Mouse (Mus musculus): ENCODE results near the gene Pax7.

Pax7 gene

DNA sequence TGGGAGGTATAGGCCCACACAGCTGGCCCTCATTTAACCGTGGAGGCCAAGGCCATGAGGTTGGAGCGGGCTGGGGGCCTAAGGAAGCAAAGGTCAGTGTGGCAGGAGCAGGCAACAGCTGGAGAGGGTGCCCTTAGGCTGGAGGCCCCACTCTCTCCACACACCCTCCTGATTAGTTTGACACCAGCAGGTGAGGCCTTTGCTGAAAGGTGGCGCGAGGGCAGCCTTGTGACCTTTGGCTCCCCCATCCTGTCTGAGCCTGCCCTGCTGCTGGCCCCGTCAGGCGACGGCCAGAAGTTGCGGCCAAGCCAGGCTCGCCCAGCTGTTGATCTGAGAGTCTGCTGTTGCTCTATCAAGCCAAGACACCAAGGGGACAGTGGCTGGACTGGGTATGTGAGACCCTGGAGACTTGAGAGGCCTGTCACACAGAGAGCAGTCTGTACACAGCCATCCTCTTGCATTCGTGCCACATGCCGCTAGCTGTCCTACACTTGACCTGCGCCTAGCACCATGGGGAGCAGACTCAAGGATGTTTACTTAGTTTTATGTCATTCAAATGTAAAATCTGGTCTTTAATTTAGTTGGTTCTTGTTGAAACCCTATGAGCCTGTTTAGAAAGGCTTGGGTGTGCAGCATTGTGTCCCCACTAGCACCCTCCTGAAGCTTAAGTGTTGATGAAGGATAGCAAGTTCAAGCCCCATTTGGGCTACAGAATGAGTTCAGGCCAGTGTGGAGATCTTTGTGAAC, 86.0 kb downstream of the Pax7 start:
- DNase-seq (ENCODE audit: low spot score), result no peak

DNA sequence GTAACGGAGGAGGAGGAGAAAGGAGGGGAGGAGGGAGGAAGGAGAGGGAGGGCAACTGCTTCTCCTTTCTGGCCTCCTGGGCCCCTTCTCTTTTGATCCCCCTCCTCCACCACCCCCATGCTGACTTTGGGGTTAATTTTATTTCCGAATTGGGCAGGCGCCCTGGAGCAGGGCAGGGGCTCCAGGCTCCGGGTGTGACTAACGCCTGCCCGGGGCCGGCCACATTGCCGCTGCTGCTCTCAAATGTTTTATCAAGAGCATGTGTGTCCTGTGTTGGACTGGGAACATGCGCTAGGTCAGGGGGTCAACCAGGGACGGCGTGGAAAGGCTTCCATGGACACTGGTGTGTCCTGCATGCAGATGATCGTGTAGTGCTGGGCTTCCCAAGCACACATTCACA, 87.2 kb downstream of the Pax7 start:
- no peak for DNase-seq (ENCODE audit: low spot score)

DNA sequence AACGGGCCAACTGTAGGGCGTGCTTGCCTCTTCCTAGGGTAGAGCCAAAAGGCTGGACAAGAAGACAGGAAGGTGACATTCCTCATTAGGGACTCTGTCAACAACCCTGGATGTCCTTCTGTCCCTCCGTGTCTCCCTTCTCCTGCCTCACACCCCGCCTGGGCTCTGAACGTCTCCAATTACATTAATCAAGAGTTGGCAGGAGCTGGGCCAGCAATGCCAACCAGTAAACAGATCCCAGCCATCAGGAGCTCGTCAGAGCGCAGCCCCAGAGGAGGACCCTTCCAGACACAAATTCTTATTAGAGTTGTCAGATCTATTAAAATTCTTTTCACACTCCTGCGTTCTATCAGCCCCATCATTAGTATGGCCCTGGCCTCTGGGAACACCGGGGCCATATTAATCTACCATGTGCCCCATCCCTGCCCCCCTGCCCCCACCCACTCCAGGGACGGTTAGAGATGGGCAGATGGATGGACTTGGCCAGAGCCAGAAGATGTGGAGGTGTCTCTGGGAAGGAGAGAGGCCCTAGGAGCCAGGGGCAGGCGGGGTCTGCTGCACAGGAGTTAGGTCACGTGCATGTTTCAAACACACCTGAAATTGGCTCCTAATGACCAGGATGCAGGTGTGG, 88.4 kb downstream of the Pax7 start:
- DNase-seq (ENCODE audit: low spot score), result no peak

DNA sequence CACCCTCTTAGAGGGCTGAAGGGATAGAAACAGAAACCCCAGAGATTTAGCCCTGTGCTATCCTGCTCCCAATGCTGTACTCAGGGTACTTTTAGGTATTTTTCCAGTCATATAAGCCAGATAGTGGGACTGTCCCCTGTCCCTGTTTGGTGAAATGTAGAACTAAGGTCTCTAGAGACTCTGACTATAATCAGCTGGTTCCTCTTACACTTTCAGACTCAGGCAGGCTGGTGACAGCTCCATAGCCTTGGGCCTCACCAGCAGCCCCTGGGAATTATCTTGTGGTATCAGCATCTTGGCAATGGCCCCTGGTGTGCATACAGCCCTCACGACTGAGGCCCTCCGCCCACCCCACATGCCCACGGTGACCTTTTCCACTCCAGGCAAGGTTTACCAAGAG, 89.7 kb downstream of the Pax7 start:
- DNase-seq (ENCODE audit: low spot score), result no peak

DNA sequence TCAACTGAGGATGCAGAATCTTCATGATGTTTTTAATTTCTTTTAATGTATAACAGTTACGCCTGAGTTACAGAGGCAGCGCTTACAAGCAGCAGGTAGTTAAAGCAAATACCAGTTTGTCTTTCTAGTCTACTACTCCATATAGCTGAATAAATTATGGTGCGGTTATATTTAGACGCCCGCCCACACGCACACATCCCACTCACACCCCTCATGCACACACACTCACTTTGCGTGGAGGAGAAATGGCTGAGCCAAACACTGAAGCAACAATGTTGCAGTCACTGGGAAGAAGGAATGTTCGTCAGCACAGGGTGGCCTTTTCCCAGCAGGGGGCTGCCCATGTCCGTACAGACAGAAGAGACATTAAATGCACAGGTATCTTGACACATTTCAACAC, 96.3 kb downstream of the Pax7 start:
- no peak for DNase-seq (ENCODE audit: low spot score)

DNA sequence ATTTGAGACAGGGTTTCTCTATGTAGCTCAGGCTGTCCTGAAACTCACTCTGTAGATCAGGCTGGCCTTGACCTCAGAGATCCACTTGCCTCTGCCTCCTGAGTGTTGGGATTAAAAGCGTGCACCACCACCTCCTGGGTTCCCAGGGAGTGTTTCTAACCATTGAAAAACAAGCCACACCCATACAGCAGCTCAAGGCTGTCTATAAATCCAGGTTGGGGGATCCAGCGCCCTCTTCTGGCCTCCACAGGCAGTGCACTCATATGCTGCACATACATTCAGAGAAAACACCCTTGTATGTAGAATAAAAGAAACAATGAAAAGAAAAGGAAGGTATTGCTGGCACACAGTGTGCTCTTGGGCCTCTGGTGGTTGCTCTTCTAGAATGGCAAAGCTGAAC, 106.2 kb downstream of the Pax7 start:
- DNase-seq (ENCODE audit: low spot score), result no peak

DNA sequence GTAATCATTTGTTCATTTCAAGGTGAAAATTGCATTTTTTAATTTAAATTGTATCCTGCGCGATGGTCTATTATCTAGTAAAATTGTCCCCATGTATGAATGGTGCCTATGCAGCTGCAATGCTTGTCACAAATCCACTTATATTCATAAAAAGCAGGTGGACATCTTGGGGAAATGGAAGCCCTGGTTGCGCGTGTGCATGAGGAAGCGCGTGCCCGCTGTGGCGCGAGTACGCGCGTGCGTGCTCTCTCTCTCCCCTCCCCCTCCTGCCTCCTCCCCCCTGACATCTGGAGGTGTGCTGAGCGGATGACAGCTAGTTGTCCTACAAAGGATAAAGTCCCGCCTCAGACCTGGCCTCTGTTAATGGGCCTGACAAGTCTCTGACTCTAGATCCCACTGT, 107.9 kb downstream of the Pax7 start:
- DNase-seq (ENCODE audit: low spot score), result no peak

DNA sequence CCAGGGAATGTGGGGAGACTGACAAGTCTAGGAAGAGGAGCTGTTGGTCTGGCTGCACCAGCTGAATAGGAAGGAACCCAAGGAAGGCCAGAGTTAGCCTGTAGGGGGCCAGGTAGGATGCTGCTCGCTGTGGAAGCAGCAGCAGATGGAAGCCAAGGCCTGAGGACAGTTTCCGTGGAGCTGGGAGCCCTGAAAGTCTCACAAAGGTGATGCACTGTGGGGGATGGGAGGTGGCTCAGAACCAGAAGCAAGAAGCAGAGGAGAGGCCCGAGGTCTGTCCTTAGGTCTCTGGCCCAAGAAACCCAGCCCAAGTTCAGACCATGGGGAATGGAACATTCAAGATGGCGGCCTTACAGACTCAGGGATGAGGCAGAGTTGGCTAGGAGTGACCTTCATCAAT, 109.0 kb downstream of the Pax7 start:
- no peak for DNase-seq (ENCODE audit: low spot score)

DNA sequence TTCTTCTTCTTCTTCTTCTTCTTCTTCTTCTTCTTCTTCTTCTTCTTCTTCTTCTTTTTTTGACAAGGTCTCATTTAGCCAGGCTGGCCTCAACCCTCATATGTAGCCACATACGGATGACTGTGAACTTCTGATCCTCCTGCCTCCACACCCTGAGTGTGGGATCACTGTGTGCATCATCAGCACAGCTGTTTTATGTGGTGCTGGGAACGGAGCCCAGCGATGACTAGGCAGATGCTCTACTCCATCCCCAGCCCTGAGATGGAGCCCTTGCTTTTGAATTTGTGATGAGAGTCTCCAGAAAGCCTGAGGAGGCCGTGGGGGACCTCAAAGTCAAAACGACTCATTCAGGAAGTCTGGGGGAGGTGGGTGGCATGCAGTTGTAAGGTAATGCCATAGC, 114.3 kb downstream of the Pax7 start:
- no peak for DNase-seq (ENCODE audit: low spot score)

DNA sequence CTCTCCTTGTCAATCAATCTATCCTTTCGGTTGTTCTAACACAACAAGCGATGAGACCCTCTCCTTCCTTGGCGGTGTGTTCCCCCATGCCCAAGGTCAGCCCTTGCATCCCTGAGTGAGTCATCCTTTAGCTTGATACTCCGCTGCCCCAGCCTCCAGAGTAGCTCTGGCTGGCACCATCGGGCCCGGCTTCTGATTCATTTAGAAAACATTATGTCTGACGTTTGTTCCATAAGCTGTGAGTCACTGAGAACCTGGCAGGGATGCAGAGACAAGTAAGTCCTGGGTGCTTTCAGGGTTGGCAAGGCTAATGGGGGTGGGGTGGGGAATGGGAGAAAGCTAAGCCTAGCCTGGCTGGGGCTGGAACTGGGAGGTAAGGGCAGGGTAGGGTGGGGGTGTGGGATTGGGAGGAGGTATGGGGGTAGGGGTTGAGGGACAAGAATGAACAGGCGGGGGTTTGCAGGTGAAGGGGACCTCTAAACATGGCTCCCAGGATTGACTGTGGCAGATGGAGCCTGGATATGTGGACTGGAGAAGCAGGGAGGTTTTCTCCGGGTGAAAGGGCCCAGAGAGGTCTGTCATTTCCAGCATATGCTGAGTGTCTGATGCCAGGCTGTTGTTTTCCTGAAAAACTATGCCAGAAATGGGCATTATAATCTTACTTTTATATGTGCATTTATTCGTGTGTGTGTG, 116.7 kb downstream of the Pax7 start:
- no peak for DNase-seq (ENCODE audit: low spot score)

DNA sequence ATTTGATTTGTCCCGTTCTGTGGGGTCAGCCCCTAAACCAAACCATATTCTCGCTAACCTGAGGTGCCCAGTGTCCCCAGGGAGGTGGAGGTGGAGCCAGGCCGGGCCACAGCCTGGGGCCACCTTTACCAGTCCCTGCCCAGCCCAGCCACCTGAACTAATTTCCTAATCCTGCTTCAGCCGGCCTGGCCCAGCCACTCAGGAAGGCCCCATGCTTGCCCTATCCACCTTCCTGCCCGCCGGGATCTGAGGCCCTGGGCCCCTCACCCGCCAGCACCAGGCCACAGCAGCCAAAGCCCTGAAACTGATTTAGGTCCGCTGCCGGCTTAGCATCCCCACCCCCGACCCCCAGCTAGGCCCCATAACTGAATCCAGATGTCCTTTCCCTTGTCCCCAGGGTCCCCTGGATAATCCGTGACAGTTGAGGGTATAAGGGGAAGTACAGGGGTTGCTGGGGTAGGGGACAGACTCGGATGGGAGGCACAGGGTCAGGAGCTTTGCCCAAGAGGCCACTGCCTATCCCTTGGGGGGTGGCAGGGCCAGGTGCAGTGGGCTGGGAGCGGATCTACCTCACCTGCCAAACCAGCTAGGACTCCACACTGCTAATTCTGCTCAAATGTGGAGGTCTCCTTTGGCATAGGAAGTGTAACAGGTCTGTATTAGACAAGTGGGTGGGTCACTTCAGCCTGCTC, 117.9 kb downstream of the Pax7 start:
- no peak for DNase-seq (ENCODE audit: low spot score)

DNA sequence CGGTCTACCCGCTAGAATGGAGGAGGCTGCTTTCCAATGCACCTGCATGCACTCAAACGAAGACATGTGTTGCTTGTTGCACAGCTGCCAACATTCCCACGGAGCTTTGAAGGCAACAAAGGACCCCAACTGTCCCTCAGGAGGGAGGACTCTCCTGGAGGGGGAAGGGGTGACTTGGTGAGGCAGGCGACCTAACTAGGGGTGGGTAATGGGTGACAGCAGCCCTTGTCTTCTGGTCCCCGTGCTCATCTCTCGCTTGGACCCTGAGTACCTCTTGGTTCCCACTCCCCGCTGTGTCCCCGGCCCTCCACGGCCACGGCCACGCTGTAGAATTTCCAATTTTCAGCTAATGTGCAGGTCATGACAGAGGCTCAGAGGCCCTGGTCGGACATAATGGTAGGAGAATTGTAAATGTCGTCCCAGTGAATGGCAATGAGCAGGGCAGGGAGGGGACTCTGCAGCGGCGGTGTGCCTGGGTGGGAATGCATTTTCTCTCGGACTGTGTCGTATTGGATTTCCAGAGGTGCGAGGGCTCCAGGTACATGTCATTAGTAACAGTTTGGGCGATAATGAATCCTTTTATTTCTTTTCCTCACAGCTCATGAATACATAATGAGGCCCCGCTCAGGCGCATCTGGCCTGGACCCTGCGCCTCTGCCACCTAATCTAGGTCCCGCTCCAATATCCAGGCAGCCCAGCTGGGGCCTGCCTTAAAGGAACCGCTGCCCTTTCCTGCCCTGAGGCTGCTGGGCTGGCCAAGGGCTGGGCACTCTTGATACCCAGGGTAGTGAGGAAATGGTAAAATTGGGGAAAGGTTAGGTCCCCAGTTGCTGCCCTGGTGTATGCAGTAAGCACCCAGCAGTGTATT, 122.6 kb downstream of the Pax7 start:
- no peak for DNase-seq (ENCODE audit: low spot score)

DNA sequence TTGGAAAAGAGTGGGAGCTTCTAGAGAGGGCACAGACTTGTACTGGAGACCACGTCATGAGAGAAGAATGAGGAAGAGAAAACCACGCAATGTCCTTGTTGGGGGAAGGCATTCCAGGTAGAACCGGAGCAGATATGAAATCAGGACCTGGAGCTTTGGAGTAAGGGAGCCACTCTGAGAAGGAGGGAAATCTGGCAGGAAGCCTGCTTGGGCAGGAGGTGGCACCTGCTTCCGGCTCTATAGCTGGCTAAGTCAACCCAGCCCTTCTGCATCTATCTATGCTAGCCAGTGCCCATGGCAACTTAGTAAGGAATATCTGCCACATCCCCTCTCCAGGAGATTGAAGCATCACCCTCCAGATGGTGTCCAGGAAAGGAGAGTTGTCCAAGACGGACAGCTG, 127.3 kb downstream of the Pax7 start:
- DNase-seq (ENCODE audit: low spot score), result no peak

DNA sequence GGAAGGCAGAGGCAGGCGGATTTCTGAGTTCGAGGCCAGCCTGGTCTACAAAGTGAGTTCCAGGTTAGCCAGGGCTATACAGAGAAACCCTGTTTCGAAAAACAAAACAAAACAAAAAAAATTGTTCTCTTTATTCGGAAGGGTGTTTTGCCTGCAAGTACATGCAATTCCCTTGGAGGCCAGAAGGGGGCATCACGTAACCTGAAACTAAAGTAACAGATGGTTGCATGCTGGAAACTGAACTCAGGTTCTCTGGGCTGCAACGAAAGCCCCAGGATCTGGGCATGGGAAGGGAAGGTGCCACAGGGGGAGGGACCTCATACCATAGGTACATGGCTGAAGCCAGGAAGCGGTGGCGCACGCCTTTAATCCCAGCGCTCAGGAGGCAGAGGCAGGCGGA, 129.9 kb downstream of the Pax7 start:
- DNase-seq (ENCODE audit: low spot score), result no peak

DNA sequence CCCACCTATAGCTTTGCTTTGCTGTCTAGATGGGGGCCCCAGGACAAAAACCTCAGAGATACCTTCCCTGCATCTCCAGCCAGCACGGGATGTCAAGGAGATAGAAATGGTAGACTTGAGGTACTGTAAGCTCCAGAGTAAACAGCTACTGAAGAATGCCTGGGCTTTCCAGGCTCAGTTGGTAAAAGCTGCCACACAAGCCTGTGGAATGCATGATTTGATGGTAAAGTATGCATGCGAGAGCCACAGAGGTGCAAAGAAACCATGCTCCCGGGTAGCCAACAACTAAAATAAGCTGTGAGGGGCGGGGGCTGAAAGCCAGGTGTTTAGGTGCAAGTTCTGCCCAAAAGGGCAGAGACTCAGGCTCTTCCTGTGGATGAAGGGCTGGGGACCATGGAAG, 130.4 kb downstream of the Pax7 start:
- no peak for DNase-seq (ENCODE audit: low spot score)

DNA sequence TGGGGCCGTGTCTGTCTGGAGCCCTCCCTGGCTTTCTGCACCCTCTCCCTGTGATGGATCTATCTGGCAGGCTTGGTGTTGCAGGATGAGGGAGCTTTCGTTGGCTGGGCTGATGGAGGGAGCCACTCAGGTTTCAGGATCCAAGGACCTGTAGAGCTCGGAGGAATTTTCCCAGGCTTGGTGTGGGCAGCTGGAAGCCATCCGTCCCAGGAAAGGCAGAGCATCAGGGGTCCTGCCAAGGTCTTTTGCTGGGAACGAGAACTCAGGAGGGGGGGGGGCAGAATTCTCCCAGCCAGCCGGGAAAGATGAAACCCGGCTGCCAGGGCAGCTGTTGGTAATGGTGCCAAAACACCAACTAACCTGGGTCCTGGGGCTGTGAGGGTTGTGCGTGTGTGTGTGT, 134.7 kb downstream of the Pax7 start:
- DNase-seq (ENCODE audit: low spot score), result no peak

DNA sequence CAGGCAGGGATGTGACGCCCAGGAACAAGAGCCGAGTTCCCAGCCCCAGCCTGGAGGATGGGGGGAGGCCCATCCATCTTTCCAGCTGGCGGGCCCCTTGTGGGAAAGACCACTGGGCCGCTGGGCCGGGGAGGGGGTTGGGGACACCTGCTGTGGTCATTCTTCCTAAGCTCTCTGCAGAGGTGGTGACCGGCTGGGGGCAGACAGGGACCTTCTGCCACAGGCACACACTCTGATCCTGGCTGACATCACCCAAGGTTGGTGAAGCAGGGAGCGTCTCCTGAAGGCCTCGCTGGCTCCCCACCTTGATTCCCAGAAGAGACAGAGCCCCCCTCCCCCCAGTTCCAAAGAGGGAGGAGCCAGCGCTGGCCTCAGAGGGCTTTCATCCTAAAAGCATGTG, 135.6 kb downstream of the Pax7 start:
- no peak for DNase-seq (ENCODE audit: low spot score)

DNA sequence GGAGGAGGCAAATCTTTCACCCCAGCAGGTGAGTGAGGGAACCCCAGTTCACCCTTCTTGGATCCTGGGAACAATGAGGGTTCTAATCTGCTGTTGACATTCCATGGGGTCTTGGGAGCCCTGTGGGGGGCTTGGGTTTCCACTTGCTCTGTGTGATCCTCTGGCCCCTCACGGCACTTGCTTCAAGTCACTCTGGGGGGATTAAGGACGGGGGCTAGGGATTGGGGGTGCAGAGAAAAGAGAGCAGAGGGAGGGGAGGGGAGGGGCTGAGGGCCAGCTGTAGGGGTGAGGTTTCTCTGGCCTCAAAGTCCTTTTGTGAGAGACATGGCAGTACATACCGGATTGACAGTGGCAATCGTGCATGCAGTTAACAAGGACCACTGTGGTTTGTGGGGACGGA, 140.0 kb downstream of the Pax7 start:
- DNase-seq (ENCODE audit: low spot score), result no peak

DNA sequence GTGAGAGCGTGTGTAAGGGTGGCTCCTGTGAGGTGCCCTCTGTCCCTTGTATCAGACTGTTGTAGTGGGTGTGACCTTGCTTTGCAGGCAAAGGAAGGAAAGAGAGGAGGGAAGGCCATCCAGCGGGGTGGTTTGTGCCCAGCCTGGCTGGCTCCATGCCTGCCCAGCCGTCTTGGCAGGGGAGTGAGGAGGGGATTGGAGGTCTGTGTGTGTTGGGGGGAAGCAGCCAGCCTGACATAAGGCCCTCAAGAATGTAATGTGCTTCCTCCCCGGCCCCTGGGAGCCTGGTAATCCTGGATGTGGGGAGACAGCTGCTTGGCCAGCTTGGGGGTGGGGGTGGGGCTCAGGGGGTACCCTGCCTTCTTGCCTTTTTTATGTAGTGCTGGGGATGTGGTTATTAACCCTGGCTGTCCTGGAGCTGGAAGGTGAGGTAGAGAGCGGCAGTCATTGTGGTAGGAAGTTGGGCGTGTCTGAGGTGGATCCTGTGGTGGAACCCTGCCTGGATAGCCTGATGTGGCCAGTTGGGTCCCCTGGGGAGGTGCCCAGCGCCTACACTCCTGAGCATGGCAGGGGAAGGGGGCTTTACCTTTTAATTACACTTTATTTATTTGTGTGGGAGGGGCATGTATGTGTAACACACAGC, 143.6 kb downstream of the Pax7 start:
- no peak for DNase-seq (ENCODE audit: low spot score)

DNA sequence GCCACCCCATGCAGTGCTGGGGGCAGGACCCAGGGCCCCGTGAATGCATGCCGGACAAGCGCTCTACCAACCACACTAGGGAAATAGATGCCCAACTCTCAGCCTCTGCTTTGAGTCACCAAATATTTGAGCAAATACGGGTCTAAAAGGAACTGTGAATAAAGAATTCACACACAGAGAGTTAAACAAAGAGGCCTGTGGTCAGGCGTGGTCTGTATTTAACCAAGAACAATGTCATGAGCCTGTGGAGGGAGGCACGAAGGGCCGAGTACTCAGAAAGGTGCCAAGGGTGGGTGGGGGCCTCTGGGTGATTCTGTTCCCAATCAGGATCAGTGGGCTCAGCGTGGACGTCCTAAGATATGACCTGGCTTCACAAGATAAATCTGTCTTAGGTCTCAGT, 145.3 kb downstream of the Pax7 start:
- DNase-seq (ENCODE audit: low spot score), result no peak
